Mouse (Mus musculus) macrophage (primary cell): ENCODE measurements around the gene Npepps. TPM values are rescaled to one million over a fixed set of nuclear protein-coding genes. Genes with fewer than 3 reads are reported as not detected.
A peak's percentile ranks its signal among the peaks of the same experiment; 100 is the strongest.

Experiments used
- H3K27ac ChIP-seq: fragments of 350-480 bp; formaldehyde crosslinking; 2 replicates; pipeline ENCODE4 v1.9.0; 2021
- H3K36me3 ChIP-seq: fragments of 350-480 bp; formaldehyde crosslinking; 2 replicates; pipeline ENCODE4 v1.9.0; 2021; ENCODE audit errors: inconsistent target
- H3K4me3 ChIP-seq: fragments of 350-480 bp; formaldehyde crosslinking; 2 replicates; pipeline ENCODE4 v1.9.0; 2021; ENCODE audit errors: inconsistent target
- H3K79me2 ChIP-seq: fragments of 350-480 bp; formaldehyde crosslinking; 2 replicates; pipeline ENCODE4 v1.9.0; 2021; ENCODE audit errors: inconsistent target
- WGBS: methylation state at CpG from one replicate; pipeline ENCODE4 v1.1.7; 2026; ENCODE audit warnings: inconsistent platforms; ENCODE audit not compliant: missing documents; 5-methylcytosine and 5-hydroxymethylcytosine counted together
- polyA plus RNA-seq: library from polyadenylated mRNA; stranded (reverse); fragments of 250-400 nt; gene quantifications from 3 replicates; pipeline ENCODE4 v1.2.4, GENCODE M21; 2018; ENCODE audit warnings: inconsistent platforms

The Npepps gene
- polyA plus RNA-seq, 1 experiment from 2014 or later: 53.5 TPM

DNA sequence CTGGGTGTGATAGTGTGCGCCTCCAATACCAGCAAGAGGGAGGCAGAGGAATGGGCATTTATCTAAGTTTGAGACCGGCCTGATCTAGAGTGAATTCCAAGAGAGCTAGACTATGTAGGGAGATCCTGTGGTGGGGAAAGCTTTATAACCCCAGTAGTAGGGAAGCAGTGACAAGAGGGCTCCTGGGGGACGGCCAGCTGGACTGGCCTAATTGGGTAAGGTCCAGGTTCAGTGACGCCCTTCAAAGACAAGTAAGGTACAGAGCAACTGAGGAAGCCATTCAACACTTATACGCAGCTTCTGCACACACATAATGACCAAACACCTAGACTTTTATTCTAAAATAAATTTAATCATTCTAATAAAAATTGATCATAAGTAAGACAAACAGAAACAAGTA is 48.0 kb downstream of the Npepps start:
- Histone ChIP-seq H3K4me3 (no peak overlapping the region), H3K79me2 (no peaks in the 10 kb centered on the region), H3K27ac (no peak overlapping the region), H3K36me3 (peaks cover 76% of the 10 kb centered on the region)
- 98% methylated on average over 5 of the region's 5 CpGs for WGBS

DNA sequence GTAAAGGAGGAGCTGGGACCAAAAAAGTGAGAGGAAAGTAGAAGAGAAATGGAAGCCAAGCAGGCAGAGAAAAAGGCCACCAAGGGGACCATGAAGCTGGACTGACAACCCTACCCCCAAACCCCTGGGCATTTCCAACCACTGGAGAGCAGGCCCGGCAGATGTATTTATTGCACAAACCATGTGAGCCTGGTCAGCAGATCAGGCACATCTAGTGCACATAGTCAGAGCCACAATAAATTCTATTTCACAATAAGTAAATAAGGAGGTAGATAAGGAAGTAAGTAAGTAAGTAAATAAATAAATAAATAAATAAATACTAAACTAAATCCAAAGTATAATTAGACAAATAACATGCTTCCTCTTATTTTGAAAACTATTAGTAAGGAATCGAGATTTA is 51.0 kb downstream of the Npepps start:
- Histone ChIP-seq H3K4me3 (no peak overlapping the region), H3K79me2 (no peaks in the 10 kb centered on the region), H3K36me3 (peaks cover 81% of the 10 kb centered on the region), H3K27ac (no peak overlapping the region; the same call in 1 of the 2 replicates)
- WGBS: 91% methylated on average over 2 of the region's 2 CpGs

DNA sequence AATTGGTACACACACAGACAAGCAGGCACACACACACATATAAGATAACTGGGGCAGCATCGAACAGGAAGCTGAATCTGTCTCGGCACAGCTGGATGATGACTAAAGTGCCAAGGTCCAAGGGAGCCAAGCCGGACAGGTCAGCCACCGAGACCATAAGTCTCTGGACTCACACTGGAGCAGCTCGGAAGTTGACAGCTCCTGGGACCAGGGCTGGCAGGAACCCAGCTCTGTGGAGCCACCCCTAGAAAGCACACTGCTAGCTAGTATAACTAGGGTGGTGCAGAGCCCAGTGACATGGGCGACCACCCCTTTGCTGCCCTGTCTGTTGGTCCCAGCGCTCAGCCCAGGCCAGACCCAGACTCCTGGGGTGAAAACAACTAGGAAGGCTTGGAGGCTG is 51.5 kb downstream of the Npepps start:
- H3K27ac ChIP-seq: no peak overlapping the region; the same call in 1 of the 2 replicates
- WGBS: 97% methylated on average over 7 of the region's 7 CpGs
- H3K79me2 ChIP-seq: no peaks in the 10 kb centered on the region
- peaks cover 82% of the 10 kb centered on the region for H3K36me3 ChIP-seq
- H3K4me3 ChIP-seq: no peak overlapping the region

DNA sequence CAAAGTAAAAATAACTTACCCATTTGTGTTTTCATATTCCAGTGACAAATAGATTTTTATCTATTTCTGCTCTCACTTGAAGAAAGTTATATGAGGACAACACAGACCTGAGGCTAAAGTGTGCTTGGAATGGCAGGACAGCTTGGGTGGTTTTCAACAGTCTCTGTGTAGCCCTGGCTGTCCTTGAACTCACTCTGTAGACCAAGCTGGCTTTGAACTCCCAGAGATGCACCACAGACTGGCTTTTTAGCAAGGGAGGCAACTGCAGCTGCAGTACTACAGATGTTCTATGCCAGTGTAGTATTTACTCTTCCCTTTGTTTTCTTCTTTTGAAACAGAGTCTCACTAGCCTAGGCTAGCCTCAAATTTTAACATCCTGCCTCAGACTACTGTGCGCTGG is 54.3 kb downstream of the Npepps start:
- no peak overlapping the region for H3K27ac ChIP-seq
- H3K4me3 ChIP-seq: no peak overlapping the region
- 100% methylated on average over 1 of the region's 1 CpGs for WGBS
- H3K79me2 ChIP-seq: no peaks in the 10 kb centered on the region
- peaks cover 87% of the 10 kb centered on the region for H3K36me3 ChIP-seq

DNA sequence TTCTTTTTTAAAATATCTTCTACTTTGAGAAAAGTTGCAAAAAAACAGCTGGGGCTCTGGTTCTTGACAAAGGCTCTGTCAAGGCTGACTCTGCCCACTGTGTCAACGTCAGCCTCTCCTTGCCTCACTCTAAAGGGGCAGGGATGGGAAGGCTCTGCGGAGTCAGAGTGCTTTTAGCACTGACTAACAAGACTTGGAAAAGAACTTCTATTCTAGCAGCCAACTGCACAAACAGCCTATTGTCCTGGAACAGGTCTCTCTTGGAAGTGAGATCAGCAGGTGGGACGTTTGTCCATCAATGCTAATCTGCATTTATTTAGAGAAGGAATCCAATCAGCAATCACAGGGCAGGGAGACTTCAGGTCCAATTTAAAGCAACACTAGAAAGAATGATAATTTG is 57.0 kb downstream of the Npepps start:
- H3K79me2 ChIP-seq: no peaks in the 10 kb centered on the region
- peaks cover 87% of the 10 kb centered on the region for H3K36me3 ChIP-seq
- no peak overlapping the region for H3K4me3 ChIP-seq
- 92% methylated on average over 3 of the region's 3 CpGs for WGBS
- H3K27ac ChIP-seq: no peak overlapping the region

DNA sequence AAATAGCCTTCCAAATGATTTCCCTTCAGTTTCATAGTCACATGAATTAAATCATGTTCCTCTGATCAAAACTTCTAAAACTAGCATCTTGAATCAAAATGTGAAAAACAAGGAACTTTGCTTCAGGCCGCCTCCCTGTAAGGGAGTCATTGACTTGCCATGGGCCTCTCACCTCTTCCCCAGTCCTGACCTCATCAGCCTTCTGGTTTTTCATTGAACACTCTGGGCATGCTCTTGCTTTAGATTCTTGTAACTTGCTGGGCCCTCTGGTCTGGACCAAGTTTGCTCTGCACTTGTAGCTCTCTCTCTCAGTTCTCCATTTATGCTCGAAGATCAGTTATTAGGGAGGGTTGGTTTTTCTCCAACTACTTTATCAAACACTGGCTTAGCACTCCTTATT is 58.8 kb downstream of the Npepps start:
- Histone ChIP-seq H3K27ac (peak overlapping the region; percentile 47; the same call in 1 of the 2 replicates), H3K36me3 (peaks cover 87% of the 10 kb centered on the region), H3K79me2 (no peaks in the 10 kb centered on the region), H3K4me3 (no peak overlapping the region)
- 78% methylated on average over 2 of the region's 2 CpGs for WGBS

DNA sequence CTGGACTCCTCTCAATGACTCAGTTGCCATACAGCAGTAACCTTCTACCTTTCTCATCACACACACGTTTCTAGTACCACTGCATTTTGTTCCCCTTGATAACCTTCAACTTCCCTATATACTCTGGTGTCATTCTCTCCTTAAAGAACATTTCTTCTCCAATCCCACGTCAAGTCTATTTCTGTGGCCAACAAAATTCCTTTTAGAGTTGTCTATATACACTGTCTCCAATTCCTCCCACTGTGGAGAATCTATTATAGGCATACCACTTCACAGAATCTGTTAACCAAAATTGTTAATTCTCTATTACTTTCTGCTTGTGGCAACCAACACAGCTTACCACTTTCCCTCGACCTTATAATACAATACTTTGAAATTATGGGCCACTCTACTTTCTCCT is 60.2 kb downstream of the Npepps start:
- H3K27ac ChIP-seq: no peak overlapping the region
- H3K79me2 ChIP-seq: no peaks in the 10 kb centered on the region
- 89% methylated on average over 3 of the region's 3 CpGs for WGBS
- peaks cover 86% of the 10 kb centered on the region for H3K36me3 ChIP-seq
- no peak overlapping the region for H3K4me3 ChIP-seq

DNA sequence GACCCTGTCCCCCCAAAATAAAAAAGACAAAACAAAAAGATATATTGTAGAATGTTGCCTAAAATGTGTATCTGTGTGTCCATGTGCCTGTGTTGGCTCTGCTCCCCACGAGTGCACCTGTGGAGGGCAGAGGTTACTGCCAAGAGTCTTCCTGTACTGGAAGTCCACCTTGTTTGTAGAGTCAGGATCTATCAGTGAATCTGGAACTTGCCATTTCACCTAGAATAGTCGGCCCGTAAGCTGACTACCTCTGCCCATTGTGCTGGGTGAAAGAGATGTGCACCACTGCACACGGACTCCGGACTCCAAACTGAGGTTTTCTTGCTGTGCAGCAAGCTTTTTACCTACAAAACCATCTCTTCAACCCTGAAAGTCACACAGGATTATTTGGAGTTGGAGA is 66.0 kb downstream of the Npepps start:
- H3K36me3 ChIP-seq: peaks cover 89% of the 10 kb centered on the region
- no peak overlapping the region for H3K27ac ChIP-seq
- no peak overlapping the region for H3K4me3 ChIP-seq
- no peaks in the 10 kb centered on the region for H3K79me2 ChIP-seq
- 99% methylated on average over 5 of the region's 5 CpGs for WGBS

DNA sequence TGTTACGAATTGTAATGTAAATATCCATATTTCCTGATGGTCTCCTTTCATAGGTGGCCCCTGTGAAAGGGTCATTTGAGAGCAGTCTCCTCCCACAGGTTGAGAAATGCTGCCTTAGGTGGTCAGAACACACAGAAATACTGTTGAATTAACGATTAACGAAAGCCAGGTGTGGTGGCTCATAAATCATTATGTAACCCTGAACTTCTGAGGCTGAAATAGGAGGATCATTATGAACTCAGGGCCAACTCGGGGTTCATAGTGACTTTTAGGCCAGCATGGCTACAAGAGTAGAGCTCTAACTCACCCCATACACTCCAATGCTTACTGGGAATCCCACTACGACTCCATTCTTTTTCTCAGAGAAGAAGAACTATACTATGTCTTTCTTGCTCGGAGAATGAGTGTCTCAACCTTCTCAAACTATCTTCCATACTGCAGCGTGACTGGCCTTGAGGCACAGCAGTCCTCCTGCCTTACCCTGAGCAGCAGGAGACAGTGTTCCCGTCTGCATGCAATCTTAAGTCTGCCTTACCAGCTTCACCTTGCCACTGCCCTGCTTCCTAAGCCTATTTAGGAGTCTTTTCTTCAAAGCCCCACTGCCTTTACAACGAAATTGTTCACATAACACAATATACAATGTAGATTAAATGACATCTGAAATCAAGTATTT is 69.6 kb downstream of the Npepps start:
- Histone ChIP-seq H3K4me3 (no peak overlapping the region), H3K36me3 (peaks cover 75% of the 10 kb centered on the region), H3K79me2 (no peaks in the 10 kb centered on the region), H3K27ac (no peak overlapping the region)
- 92% methylated on average over 9 of the region's 9 CpGs for WGBS

DNA sequence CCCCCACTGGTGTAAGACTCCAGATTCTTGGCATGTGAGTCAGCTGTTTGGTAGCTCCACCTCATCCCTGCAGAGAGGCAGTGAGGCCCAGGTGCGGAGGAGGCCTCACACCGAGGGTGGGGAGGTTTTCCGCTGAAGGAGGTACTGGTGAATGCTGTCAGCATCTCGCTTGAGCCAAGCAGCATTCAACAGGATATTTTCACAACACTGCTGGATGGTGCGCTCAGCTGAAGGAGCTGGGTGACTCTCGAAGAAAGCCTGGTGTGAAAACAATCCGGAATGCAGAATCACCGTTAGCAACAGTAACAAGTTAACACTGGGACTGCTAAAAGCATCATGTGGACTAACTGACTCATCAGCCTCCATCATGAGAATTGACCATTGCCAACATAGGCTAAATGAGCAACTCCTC is 73.4 kb downstream of the Npepps start:
- Histone ChIP-seq H3K36me3 (peaks cover 37% of the 10 kb centered on the region), H3K4me3 (no peak overlapping the region)
- 86% methylated on average over 8 of the region's 8 CpGs for WGBS

DNA sequence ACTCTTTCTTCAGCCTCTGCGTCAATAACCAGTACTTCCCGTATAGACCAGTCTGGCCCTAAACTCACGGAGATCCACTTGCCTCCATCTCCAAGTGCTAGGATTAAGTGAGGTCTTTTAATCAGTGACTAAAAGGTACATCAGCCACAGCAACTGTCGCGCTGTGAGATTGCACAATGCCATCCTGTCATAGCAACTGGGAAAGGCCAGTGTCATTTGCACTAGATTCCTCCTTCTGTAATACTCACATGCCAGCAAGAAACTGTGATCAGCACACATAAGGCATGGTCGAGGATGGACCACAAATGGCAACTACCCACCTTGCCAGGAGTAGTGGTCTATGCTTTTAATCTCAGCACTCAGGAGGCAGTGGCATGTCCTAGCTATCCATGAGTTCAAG is 80.9 kb downstream of the Npepps start:
- Histone ChIP-seq H3K79me2 (no peaks in the 10 kb centered on the region), H3K4me3 (no peak overlapping the region), H3K27ac (no peak overlapping the region), H3K36me3 (no peaks in the 10 kb centered on the region)
- 54% methylated on average over 6 of the region's 6 CpGs for WGBS

More for the DNA sequence above, 73.4 kb downstream of the Npepps start:
- Histone ChIP-seq H3K79me2 (no peaks in the 10 kb centered on the region), H3K27ac (no peak overlapping the region)

DNA sequence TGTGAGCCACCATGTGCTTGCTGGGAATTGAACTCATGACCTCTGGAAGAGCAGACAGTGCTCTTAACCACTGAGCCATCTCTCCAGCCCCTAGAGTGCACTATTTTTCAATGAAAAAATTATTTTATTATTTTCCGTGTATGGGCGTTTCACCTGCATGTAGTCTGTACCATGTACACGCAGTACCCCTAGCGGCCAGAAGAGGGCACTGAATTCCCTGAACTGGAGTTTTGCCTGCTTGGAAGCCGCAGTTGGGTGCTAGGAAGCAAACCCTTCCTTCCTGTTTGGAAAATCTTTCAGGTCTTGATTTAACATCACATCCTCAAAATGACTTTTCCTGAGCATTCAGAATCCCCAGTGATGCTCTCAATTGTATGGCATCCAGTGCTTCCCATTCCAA is 81.8 kb downstream of the Npepps start:
- H3K79me2 ChIP-seq: no peaks in the 10 kb centered on the region
- WGBS: 15% methylated on average over 5 of the region's 5 CpGs
- H3K36me3 ChIP-seq: no peaks in the 10 kb centered on the region
- H3K4me3 ChIP-seq: no peak overlapping the region
- H3K27ac ChIP-seq: no peak overlapping the region

DNA sequence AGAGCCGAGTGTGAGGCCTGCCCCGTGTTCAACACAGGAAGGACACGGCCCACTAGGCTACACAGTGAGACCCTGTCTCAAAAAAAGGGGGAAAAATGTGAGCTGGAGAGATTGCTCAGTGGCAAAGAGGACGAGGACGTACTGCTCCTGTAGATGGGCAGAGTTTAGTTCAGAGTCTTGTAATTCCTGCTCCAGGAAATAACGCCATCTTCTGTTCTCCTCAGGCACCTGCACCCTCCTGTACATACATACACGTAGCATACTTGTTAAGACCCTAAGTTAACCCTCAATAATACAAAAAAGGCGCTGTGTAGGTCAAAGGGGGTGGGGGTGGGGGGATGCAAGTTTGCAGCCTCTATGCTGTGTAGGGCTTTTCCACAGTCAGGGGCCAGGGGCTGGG is 83.4 kb downstream of the Npepps start:
- Histone ChIP-seq H3K27ac (no peak overlapping the region), H3K79me2 (no peaks in the 10 kb centered on the region), H3K4me3 (no peak overlapping the region), H3K36me3 (no peaks in the 10 kb centered on the region)
- 77% methylated on average over 8 of the region's 8 CpGs for WGBS

DNA sequence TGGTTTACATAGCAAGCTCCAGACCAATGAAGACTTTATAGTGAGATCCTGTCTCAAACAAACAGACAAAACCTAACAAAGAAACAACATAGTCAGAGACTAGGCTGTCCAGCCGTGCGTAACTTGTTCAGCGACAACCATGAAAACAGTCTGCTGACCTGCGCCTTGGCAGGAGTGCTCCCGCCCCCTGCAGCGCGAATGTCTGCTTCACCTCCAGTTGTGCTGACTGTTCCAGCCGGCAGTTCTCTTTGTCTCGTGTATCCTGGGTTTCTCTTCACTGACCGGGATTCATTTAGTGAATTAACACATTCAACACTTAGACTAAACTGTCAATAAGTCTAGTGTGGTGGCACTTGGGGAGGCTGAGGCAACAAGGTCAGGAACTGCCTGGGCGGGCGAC is 83.9 kb downstream of the Npepps start:
- Histone ChIP-seq H3K36me3 (no peaks in the 10 kb centered on the region), H3K79me2 (no peaks in the 10 kb centered on the region), H3K4me3 (no peak overlapping the region), H3K27ac (no peak overlapping the region)
- WGBS: 87% methylated on average over 12 of the region's 12 CpGs

DNA sequence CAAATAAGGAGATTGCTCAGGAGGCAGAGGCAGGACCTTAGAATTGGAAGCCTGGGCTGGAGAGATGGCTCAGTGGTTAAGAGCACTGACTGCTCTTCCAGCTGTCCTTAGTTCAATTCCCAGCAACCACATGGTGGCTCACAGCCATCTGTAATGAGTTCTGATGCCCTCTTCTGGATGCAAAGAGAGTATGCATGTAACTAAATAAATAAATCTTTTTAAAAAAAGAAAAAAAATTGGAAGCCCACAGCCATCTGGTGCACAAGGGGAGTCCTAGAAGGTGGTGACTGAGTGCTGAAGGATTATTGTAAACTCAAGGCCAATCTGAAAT is 87.9 kb downstream of the Npepps start:
- no peak overlapping the region for H3K4me3 ChIP-seq
- no peak overlapping the region for H3K27ac ChIP-seq
- H3K36me3 ChIP-seq: no peaks in the 10 kb centered on the region
- H3K79me2 ChIP-seq: peaks cover 5% of the 10 kb centered on the region

DNA sequence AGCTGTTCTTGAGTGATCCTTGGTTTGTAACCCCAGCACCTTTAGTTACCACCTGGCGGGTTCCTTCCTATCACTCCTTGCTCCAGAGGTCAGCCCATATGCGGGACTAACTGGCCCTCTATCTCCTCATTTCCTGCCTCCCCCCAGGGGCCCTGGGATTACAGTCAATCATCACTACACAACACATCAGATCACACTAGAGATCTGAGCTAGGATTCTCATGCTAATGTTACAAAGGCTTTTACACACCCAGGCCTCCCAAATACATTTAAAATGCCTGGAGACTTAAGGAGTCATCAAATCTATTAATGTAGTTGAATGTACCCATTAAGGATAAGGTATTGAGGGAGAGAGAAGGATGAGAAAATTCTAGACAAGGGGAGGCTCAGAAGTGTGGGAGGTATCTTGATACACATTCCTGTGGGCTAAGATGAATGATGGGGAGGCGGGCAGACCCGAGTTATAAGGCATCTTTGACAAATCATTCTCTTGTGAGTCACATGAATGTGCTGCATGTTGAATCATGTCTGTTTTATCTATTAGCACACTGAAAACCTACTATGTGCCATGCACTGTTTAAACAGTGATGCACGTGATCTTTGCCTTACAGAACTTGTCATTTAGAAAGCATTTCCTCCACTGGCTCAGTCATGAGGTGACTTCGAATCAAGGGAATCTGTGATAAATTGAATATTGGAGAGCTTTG is 88.4 kb downstream of the Npepps start:
- no peak overlapping the region for H3K4me3 ChIP-seq
- WGBS: 85% methylated on average over 6 of the region's 6 CpGs
- peaks cover 5% of the 10 kb centered on the region for H3K79me2 ChIP-seq
- no peak overlapping the region for H3K27ac ChIP-seq
- no peaks in the 10 kb centered on the region for H3K36me3 ChIP-seq
